Mouse (Mus musculus) midbrain, postnatal 0 days (tissue): ENCODE data around the gene Ppp2r5e. TPM values are rescaled to one million over a fixed set of nuclear protein-coding genes. Genes with fewer than 3 reads are reported as not detected.

ENCODE experiments used
- ATAC-seq: fragments of 200-750 bp; cut with Nextera tagmentation; 2 replicates; pipeline ENCODE4 v1.8.0; 2017; ENCODE audit warnings: moderate number of reproducible peaks, mild to moderate bottlenecking, moderate TSS enrichment, moderate library complexity; ENCODE audit not compliant: low FRiP score
- DNase-seq: peaks from one replicate; pipeline ENCODE4 v3.0.0-alpha.2; 2015; ENCODE audit warnings: low spot score
- H3K27ac ChIP-seq: fragments of 300-500 bp; sonication (generic); 2 replicates; pipeline ENCODE4 v1.5.1; 2014; ENCODE audit warnings: low read depth, mild to moderate bottlenecking, low read length, mixed read lengths
- H3K27me3 ChIP-seq: fragments of 300-500 bp; sonication (generic); 2 replicates; pipeline ENCODE4 v1.6.1; 2014; ENCODE audit warnings: low read length, control low read depth, mixed read lengths; ENCODE audit not compliant: insufficient read depth
- H3K36me3 ChIP-seq: fragments of 300-500 bp; sonication (generic); 2 replicates; pipeline ENCODE4 v1.6.1; 2014; ENCODE audit warnings: low read length, control low read depth, mixed read lengths; ENCODE audit not compliant: insufficient read depth
- H3K4me1 ChIP-seq: fragments of 300-500 bp; sonication (generic); 2 replicates; pipeline ENCODE4 v1.6.1; 2014; ENCODE audit warnings: mild to moderate bottlenecking, control low read depth, antibody characterized with exemption, low read length, mixed read lengths; ENCODE audit not compliant: insufficient read depth
- H3K4me2 ChIP-seq: fragments of 300-500 bp; sonication (generic); 2 replicates; pipeline ENCODE4 v1.6.1; 2014; ENCODE audit warnings: low read depth, mild to moderate bottlenecking, low read length, mixed read lengths; ENCODE audit not compliant: poor library complexity, severe bottlenecking
- H3K4me3 ChIP-seq: fragments of 300-500 bp; sonication (generic); 2 replicates; pipeline ENCODE4 v1.5.1; 2014; ENCODE audit warnings: low read depth, mild to moderate bottlenecking, low read length, moderate library complexity
- H3K9ac ChIP-seq: fragments of 300-500 bp; sonication (generic); replicated peaks from 2 replicates; pipeline ENCODE4 v1.6.1; 2014; ENCODE audit warnings: mild to moderate bottlenecking, low read length, moderate library complexity, mixed read lengths; ENCODE audit not compliant: poor library complexity, severe bottlenecking
- H3K9me3 ChIP-seq: fragments of 300-500 bp; sonication (generic); 2 replicates; pipeline ENCODE4 v1.6.1; 2016; ENCODE audit warnings: low read length, control low read depth
- CTCF ChIP-seq: IDR thresholded peaks from 2 replicates; pipeline ENCODE4 v1.5.1; 2016; ENCODE audit warnings: antibody characterized with exemption, mild to moderate bottlenecking
- WGBS: fragments of 180-500 bp; shearing (Covaris S2); extraction: QIAGEN DNeasy Blood & Tissue Kit; methylation state at CpG from one replicate; pipeline ENCODE4 v1.1.7; 2014; 5-methylcytosine and 5-hydroxymethylcytosine counted together
- polyA plus RNA-seq: library from polyadenylated mRNA; unstranded; fragments of >200 nt; fragmentation: Nextera tagmentation; extraction: Ambion mirVana; gene quantifications from 2 replicates; pipeline ENCODE4 v1.2.1, GENCODE M21; 2015
- total RNA-seq: library from RNA; depleted of rRNA; stranded (reverse); fragments of >200 nt; gene quantifications from 2 replicates; pipeline ENCODE4 v1.2.3, GENCODE M21; 2014

Gene Ppp2r5e
- total and polyA plus RNA-seq, 2 experiments from 2014 or later = 22.8 to 32.9 TPM

DNA sequence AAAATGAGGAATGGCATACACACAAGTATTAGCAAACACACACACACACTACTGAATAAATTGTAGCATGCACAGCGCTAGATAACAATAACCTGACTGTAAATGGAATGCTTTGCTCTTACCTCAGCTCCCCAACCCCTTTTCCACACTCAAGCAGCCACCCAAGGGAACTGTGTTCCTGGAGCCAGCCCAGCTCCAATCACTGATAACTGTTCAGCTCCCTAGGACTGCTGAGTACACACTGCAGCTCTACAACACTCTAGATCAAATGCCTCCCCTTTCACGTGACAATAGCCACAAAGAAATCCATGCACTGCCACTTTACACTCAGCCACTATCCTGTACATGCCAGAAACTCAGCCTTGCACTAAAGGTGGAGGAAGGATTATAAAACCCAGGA is 36.8 kb downstream of the Ppp2r5e start:
- WGBS = 75% methylated on average over 2 of the region's 2 CpGs
- Histone ChIP-seq H3K4me3 (no peak overlapping the region), H3K9me3 (no peaks in the 10 kb centered on the region), H3K27me3 (no peaks in the 10 kb centered on the region), H3K36me3 (no peaks in the 10 kb centered on the region), H3K4me1 (no peaks in the 10 kb centered on the region), H3K9ac (no peak overlapping the region), H3K4me2 (no peak overlapping the region), H3K27ac (no peak overlapping the region)
- ATAC-seq (no peak), DNase-seq (peak; percentile 22)
- TF ChIP-seq CTCF = no peak

DNA sequence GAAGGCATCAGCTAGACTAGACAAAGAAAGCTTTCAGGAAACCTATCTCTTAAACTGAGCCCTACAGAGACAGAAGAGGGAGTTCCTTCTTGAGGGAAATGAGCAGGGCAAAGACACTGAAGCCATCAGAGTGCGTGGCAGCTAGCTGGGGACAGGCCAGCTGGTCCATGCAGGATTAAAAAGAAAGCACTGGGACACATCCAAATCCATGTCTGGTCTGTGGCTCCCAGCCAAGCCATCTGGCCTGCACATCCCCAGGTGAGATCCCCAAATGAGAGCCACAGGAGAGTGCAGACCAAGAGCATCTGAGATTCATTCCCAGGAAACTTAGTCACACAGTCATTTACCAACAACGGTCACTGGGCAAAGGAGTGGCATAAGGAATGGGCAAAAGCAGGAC is 38.2 kb downstream of the Ppp2r5e start:
- Histone ChIP-seq H3K27ac (no peak overlapping the region), H3K4me3 (no peak overlapping the region), H3K4me2 (no peak overlapping the region), H3K4me1 (no peaks in the 10 kb centered on the region), H3K27me3 (no peaks in the 10 kb centered on the region), H3K36me3 (no peaks in the 10 kb centered on the region), H3K9me3 (no peaks in the 10 kb centered on the region), H3K9ac (no peak overlapping the region)
- DNase-seq (peak; percentile 60), ATAC-seq (no peak; the same call in 1 of the 2 replicates)
- no peak for TF ChIP-seq CTCF
- WGBS = 38% methylated on average over 2 of the region's 2 CpGs

DNA sequence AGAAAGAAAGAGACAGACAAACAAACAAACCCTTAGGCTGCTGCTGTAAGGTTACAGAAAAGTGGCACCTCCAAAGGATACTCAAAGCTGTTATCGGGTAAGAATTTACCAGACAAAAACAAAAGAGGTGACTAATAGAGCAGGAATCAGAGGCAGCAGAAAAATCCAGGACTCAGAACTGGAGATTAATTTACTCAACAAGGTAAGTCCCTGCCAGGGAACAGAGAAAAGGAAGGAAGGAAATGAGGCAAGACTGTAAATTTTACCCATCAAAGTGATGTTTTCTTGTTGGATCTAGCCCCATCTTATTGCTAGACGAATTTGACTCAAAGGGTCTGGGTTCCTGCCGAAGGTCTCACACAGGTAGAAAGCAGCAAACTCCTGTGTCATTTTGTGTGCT is 41.0 kb downstream of the Ppp2r5e start:
- TF ChIP-seq CTCF = no peak
- no peaks in the 10 kb centered on the region for H3K9me3 ChIP-seq
- no peaks in the 10 kb centered on the region for H3K36me3 ChIP-seq
- H3K27me3 ChIP-seq = no peaks in the 10 kb centered on the region
- H3K9ac ChIP-seq = no peak overlapping the region
- H3K4me3 ChIP-seq = no peak overlapping the region
- no peak for ATAC-seq
- H3K4me1 ChIP-seq = no peaks in the 10 kb centered on the region
- DNase-seq = no peak
- 83% methylated on average over 3 of the region's 3 CpGs for WGBS
- no peak overlapping the region for H3K27ac ChIP-seq
- no peak overlapping the region for H3K4me2 ChIP-seq

GRCm38 (mm10) chr12:75552296-75552695 is 43.7 kb downstream of the Ppp2r5e start:
- Histone ChIP-seq H3K27ac (no peak overlapping the region), H3K4me1 (no peaks in the 10 kb centered on the region), H3K4me3 (no peak overlapping the region), H3K4me2 (no peak overlapping the region), H3K36me3 (no peaks in the 10 kb centered on the region), H3K9me3 (no peaks in the 10 kb centered on the region), H3K9ac (no peak overlapping the region), H3K27me3 (no peaks in the 10 kb centered on the region)
- 85% methylated on average over 3 of the region's 3 CpGs for WGBS
- ATAC-seq (no peak), DNase-seq (no peak)
- no peak for TF ChIP-seq CTCF

DNA sequence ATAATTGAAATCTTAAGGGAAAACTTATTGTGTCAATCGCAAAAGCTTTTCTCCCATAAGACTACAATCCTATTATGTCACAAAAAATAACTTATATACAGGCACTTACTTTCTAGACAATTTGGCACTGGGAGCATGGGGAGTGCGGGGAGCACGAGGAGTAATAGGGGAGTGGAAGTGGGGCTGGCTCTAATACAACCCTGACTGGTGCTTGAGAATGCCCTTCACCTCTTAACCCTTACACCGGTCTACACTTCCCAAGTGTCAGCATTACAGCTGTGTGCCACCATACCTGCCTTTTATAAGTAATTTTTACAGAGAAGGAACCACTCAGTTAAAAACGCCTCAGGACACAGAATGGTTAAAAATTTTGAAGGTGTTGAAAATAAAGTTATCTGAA is 44.4 kb downstream of the Ppp2r5e start:
- ATAC-seq (no peak), DNase-seq (no peak)
- Histone ChIP-seq H3K9me3 (no peaks in the 10 kb centered on the region), H3K9ac (no peak overlapping the region), H3K4me2 (no peak overlapping the region), H3K4me1 (no peaks in the 10 kb centered on the region), H3K27me3 (no peaks in the 10 kb centered on the region), H3K36me3 (no peaks in the 10 kb centered on the region), H3K27ac (no peak overlapping the region), H3K4me3 (no peak overlapping the region)
- TF ChIP-seq CTCF = no peak
- WGBS = 89% methylated on average over 5 of the region's 5 CpGs

- Histone ChIP-seq H3K36me3 (no peaks in the 10 kb centered on the region), H3K27me3 (no peaks in the 10 kb centered on the region), H3K9me3 (no peaks in the 10 kb centered on the region), H3K4me3 (no peak overlapping the region), H3K9ac (no peak overlapping the region), H3K4me2 (no peak overlapping the region), H3K4me1 (no peaks in the 10 kb centered on the region), H3K27ac (no peak overlapping the region)
- no peak for TF ChIP-seq CTCF
- ATAC-seq (no peak), DNase-seq (no peak)
- WGBS = 76% methylated on average over 9 of the region's 9 CpGs
Measured at GRCm38 (mm10) chr12:75548999-75549398, 47.0 kb downstream of the Ppp2r5e start.
